Mouse (Mus musculus): Measurements from ENCODE around the gene Yy1. TPM values are rescaled to one million over a fixed set of nuclear protein-coding genes. Genes with fewer than 3 reads are reported as not detected.
A peak's percentile ranks its signal among the peaks of the same experiment; 100 is the strongest.

Gene Yy1
- polyA plus RNA-seq, 1 experiment from 2014 or later, result 26.3 TPM

GRCm38 (mm10) chr12:108833408-108833807 lies 40.6 kb downstream of the Yy1 start:
- peaks cover 10% of the 10 kb centered on the region; the same call in 1 of the 2 replicates for H3K36me3 ChIP-seq (ENCODE audit: insufficient read depth)
- no peak for DNase-seq
- H3K27ac ChIP-seq (ENCODE audit: low read depth), result no peak overlapping the region
- no peak overlapping the region for H3K9ac ChIP-seq
- H3K4me3 ChIP-seq (ENCODE audit: low read depth, low read length), result no peak overlapping the region
- H3K4me2 ChIP-seq, result no peak overlapping the region
- H3K4me1 ChIP-seq (ENCODE audit: insufficient read depth), result peaks cover 23% of the 10 kb centered on the region
- no peaks in the 10 kb centered on the region for H3K27me3 ChIP-seq (ENCODE audit: insufficient read depth, low read length)
- H3K9me3 ChIP-seq (ENCODE audit: low read depth, low read length), result no peaks in the 10 kb centered on the region
- WGBS, result 84% methylated on average over 3 of the region's 3 CpGs
- TF ChIP-seq CTCF (IDR thresholded peaks at IDR 0.05; ENCODE audit: low read depth), result no peak
- no peak for ATAC-seq (ENCODE audit: insufficient read depth)

DNA sequence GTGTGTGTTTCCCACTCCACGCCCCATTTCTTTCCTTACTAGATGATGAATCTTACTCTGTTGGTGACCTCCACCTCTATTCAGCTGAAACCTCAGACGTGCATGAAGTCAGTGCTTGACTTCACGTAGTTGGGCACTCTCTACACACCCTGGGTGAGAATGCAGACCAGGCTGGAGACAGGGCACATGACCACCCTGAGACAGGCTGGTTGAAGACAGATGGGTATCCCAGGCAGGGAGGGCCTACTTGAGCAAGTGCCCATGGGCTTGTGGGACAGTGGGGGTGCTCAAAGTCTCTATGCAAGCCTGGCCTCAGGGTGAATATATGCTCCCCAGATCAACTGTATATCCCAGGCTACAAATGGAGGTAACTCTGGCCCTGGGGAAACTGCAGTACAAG lies 41.6 kb downstream of the Yy1 start:
- H3K27ac ChIP-seq (ENCODE audit: low read depth), result no peak overlapping the region
- H3K9me3 ChIP-seq (ENCODE audit: low read depth, low read length), result no peaks in the 10 kb centered on the region
- no peak for DNase-seq
- peak overlapping the region; percentile 98; the same call in 1 of the 2 replicates for H3K4me2 ChIP-seq
- H3K36me3 ChIP-seq (ENCODE audit: insufficient read depth), result peaks cover 10% of the 10 kb centered on the region; the same call in 1 of the 2 replicates
- TF ChIP-seq CTCF (IDR thresholded peaks at IDR 0.05; ENCODE audit: low read depth), result no peak
- H3K27me3 ChIP-seq (ENCODE audit: insufficient read depth, low read length), result no peaks in the 10 kb centered on the region
- H3K4me3 ChIP-seq (ENCODE audit: low read depth, low read length), result no peak overlapping the region
- H3K9ac ChIP-seq, result no peak overlapping the region
- no peak for ATAC-seq (ENCODE audit: insufficient read depth)
- H3K4me1 ChIP-seq (ENCODE audit: insufficient read depth), result peaks cover 23% of the 10 kb centered on the region
- WGBS, result 84% methylated on average over 3 of the region's 3 CpGs

GRCm38 (mm10) chr12:108834786-108835185 lies 42.0 kb downstream of the Yy1 start:
- Histone ChIP-seq H3K36me3 (ENCODE audit: insufficient read depth) (peaks cover 14% of the 10 kb centered on the region), H3K27me3 (ENCODE audit: insufficient read depth, low read length) (no peaks in the 10 kb centered on the region), H3K4me3 (ENCODE audit: low read depth, low read length) (peak overlapping the region; percentile 70), H3K4me2 (peak overlapping the region; percentile 98), H3K27ac (ENCODE audit: low read depth) (no peak overlapping the region), H3K9me3 (ENCODE audit: low read depth, low read length) (no peaks in the 10 kb centered on the region), H3K4me1 (ENCODE audit: insufficient read depth) (peaks cover 23% of the 10 kb centered on the region), H3K9ac (peak overlapping the region; percentile 68; the same call in 1 of the 2 replicates)
- WGBS, result 37% methylated on average over 5 of the region's 5 CpGs
- ATAC-seq (ENCODE audit: insufficient read depth) (no peak), DNase-seq (no peak)
- TF ChIP-seq CTCF (IDR thresholded peaks at IDR 0.05; ENCODE audit: low read depth), result no peak

DNA sequence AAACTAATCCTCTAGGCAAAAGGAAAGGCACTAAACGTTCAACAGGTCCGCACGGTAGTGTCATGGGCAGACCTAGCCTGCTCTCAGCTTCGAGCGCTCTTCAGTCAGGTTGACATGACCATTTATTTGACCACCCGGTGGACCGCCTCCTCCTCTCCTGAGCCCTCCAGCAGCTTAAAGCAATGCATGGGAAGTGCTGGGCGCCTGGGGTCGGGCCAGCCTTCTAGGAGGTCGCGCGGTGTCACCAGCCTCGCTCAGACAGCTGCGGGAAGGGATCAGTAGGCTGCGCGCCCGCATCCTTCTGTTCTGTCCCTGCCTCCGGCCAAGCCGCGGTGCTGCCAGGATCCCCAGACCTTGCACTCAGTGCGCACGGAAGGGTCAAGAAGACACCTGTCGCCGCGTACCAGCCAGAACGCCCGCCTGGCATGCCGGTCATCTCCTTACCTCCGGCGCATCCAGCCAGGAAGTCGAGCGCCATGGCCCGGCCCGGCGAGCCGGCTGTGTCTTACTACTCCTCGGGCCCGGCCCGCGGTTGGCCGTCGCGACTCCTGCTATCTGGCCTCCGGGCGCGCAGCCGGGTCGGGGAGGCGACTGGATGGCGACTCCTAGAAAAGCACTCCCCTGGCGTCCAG lies 42.6 kb downstream of the Yy1 start:
- Histone ChIP-seq H3K4me3 (ENCODE audit: low read depth, low read length) (peak overlapping the region; percentile 70), H3K36me3 (ENCODE audit: insufficient read depth) (peaks cover 18% of the 10 kb centered on the region), H3K27ac (ENCODE audit: low read depth) (peak overlapping the region; percentile 30; the same call in 1 of the 2 replicates), H3K4me2 (peak overlapping the region; percentile 98), H3K9ac (peak overlapping the region; percentile 68), H3K4me1 (ENCODE audit: insufficient read depth) (peaks cover 23% of the 10 kb centered on the region), H3K27me3 (ENCODE audit: insufficient read depth, low read length) (no peaks in the 10 kb centered on the region), H3K9me3 (ENCODE audit: low read depth, low read length) (no peaks in the 10 kb centered on the region)
- WGBS, result 2% methylated on average over 51 of the region's 51 CpGs
- TF ChIP-seq CTCF (IDR thresholded peaks at IDR 0.05; ENCODE audit: low read depth), result no peak
- ATAC-seq (ENCODE audit: insufficient read depth) (no peak; the same call in 1 of the 2 replicates), DNase-seq (peak; percentile 38)

- Histone ChIP-seq H3K9ac (peak within 1 kb of the TSS; percentile 88), H3K4me3 (ENCODE audit: low read depth, low read length) (peak within 1 kb of the TSS; percentile 70), H3K4me1 (ENCODE audit: insufficient read depth) (peaks cover 23% of the 10 kb centered on the region), H3K4me2 (peak within 1 kb of the TSS; percentile 98), H3K27me3 (ENCODE audit: insufficient read depth, low read length) (no peaks in the 10 kb centered on the region), H3K36me3 (ENCODE audit: insufficient read depth) (peaks cover 18% of the 10 kb centered on the region), H3K9me3 (ENCODE audit: low read depth, low read length) (no peaks in the 10 kb centered on the region), H3K27ac (ENCODE audit: low read depth) (peak within 1 kb of the TSS; percentile 92)
- DNase-seq (peak; percentile 98), ATAC-seq (ENCODE audit: insufficient read depth) (peak; percentile 99)
- WGBS, result under 1% methylated on average over 53 of the region's 53 CpGs
- TF ChIP-seq CTCF (IDR thresholded peaks at IDR 0.05; ENCODE audit: low read depth), result peak; percentile 25; the same call in 1 of the 2 replicates
Observed at GRCm38 (mm10) chr12:108835840-108836409, 43.2 kb downstream of the Yy1 start, which contains the start of the genes Slc25a29 and Slc25a47. Gene Slc25a29, minus strand, starts transcription at chr12:108835883. Gene Slc25a47, plus strand, starts transcription at chr12:108836046.

DNA sequence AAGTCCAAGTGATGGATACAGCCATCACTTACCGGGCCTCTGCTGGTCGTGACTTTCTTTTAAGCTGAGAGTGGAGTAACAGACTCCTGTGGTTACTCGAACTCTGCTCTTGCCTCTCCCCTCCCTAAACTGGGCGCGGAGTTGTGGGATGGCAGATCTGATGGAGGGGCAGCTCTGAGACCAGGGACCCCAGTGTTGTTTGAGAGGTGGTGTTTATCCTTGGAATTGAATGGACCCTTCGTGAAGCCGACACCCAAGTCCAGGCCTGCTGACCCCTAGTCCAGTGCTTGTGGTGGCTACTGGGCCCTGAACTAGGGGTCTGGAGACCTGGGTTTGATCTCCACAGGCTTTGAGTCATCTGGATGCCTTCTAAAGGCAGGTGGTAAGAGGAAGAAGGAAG lies 43.9 kb downstream of the Yy1 start:
- peak overlapping the region; percentile 88 for H3K9ac ChIP-seq
- H3K9me3 ChIP-seq (ENCODE audit: low read depth, low read length), result no peaks in the 10 kb centered on the region
- H3K27ac ChIP-seq (ENCODE audit: low read depth), result peak overlapping the region; percentile 92
- no peak for TF ChIP-seq CTCF (IDR thresholded peaks at IDR 0.05; ENCODE audit: low read depth)
- no peak for ATAC-seq (ENCODE audit: insufficient read depth)
- WGBS, result 22% methylated on average over 7 of the region's 7 CpGs
- peak overlapping the region; percentile 70 for H3K4me3 ChIP-seq (ENCODE audit: low read depth, low read length)
- H3K4me1 ChIP-seq (ENCODE audit: insufficient read depth), result peaks cover 20% of the 10 kb centered on the region
- peak; percentile 29 for DNase-seq
- peaks cover 26% of the 10 kb centered on the region for H3K36me3 ChIP-seq (ENCODE audit: insufficient read depth)
- H3K4me2 ChIP-seq, result peak overlapping the region; percentile 98
- no peaks in the 10 kb centered on the region for H3K27me3 ChIP-seq (ENCODE audit: insufficient read depth, low read length)

DNA sequence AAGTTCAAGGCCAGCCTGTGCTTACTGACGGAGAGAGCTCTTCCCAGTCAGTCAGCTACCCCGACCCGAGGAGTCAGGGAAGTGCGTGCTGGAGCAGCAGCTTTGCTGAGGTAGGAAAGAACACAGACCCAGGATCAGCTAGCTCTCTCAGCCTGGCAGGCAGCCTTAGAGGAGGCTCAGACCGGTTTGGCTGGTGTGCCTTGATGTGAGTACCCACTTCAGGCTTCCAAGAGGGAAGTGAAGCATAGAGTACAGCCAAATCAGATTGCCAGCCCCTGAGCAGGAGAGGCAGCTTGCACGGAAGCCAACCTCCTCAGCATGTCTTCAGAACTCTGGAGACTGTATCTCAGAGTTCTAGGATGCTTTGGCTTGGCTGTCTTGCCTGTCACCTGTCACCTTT lies 48.4 kb downstream of the Yy1 start:
- H3K27ac ChIP-seq (ENCODE audit: low read depth), result peak overlapping the region; percentile 63; the same call in 1 of the 2 replicates
- H3K4me2 ChIP-seq, result no peak overlapping the region
- no peak for TF ChIP-seq CTCF (IDR thresholded peaks at IDR 0.05; ENCODE audit: low read depth)
- DNase-seq, result peak; percentile 79
- H3K27me3 ChIP-seq (ENCODE audit: insufficient read depth, low read length), result no peaks in the 10 kb centered on the region
- H3K9ac ChIP-seq, result no peak overlapping the region
- no peak overlapping the region for H3K4me3 ChIP-seq (ENCODE audit: low read depth, low read length)
- H3K4me1 ChIP-seq (ENCODE audit: insufficient read depth), result peaks cover 16% of the 10 kb centered on the region
- ATAC-seq (ENCODE audit: insufficient read depth), result peak; percentile 72
- WGBS, result 65% methylated on average over 6 of the region's 6 CpGs
- no peaks in the 10 kb centered on the region for H3K9me3 ChIP-seq (ENCODE audit: low read depth, low read length)
- peaks cover 59% of the 10 kb centered on the region for H3K36me3 ChIP-seq (ENCODE audit: insufficient read depth)

All from lung, embryonic 14.5 days (tissue).